Mouse (Mus musculus) G1E (cell line): ENCODE results near the gene Iltifb.
"Not testable (repeated sequence)": the region's sequence is repeated elsewhere in the genome, so short reads cannot be mapped to it uniquely, and the experiment has no call there.

Experiments
- CTCF ChIP-seq: IDR thresholded peaks from 2 replicates; pipeline ENCODE4 v1.5.1; 2012; ENCODE audit warnings: low read depth, low read length, inconsistent platforms, mixed read lengths
- GATA1 ChIP-seq: IDR thresholded peaks from 2 replicates; pipeline ENCODE4 v1.6.1; 2012; ENCODE audit warnings: borderline replicate concordance, low read length, inconsistent platforms, mixed read lengths
- POLR2AphosphoS5 ChIP-seq: IDR thresholded peaks from 2 replicates; pipeline ENCODE4 v1.6.1; 2012; ENCODE audit warnings: low read depth, low read length, inconsistent platforms; ENCODE audit not compliant: insufficient replicate concordance
- TAL1 ChIP-seq: conservative IDR thresholded peaks from 2 replicates; pipeline ENCODE4 v1.6.1; 2012; ENCODE audit warnings: low read depth, low read length, inconsistent platforms, mixed read lengths

DNA sequence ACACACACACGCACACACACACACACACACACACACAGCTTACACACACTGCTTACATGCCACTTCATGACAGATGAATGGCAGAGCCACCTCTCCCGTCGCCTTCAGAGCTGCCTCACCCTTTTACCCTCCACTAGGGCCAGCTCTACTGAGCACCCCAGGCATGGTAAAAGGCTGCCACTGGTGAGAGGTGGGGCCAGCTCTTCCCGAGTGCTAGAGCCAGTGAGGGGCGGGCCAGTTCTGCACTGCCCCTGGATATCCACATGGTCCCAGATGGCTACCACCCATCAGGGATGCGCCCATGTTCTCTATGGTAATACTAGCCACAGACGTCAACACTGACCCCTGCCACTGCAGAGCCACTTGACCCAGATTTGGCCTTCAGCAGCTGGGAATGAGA lies 12.3 kb downstream of the Iltifb start:
- TF ChIP-seq CTCF, TAL1, GATA1, POLR2AphosphoS5: not testable (repeated sequence)
